Mouse (Mus musculus): ENCODE results near the gene Serinc3. TPM values are rescaled to one million over a fixed set of nuclear protein-coding genes. Genes with fewer than 3 reads are reported as not detected.
A peak's percentile ranks its signal among the peaks of the same experiment; 100 is the strongest.
"Not testable (repeated sequence)": the region's sequence is repeated elsewhere in the genome, so short reads cannot be mapped to it uniquely, and the experiment has no call there.

Gene Serinc3
- polyA plus RNA-seq (2015; fragmentation: Nextera tagmentation; extraction: Ambion mirVana) = 39.4 and 40.8 TPM in 2 replicates

- under 1% methylated on average over 74 of the region's 74 CpGs for WGBS
- H3K36me3 ChIP-seq = 0 out of 2 replicates have a peak, but pooled peaks cover 7% of the 10 kb centered on the region
- H3K27me3 ChIP-seq = no peaks in the 10 kb centered on the region
- peak within 1 kb of the TSS; percentile 94 for H3K9ac ChIP-seq
- H3K27ac ChIP-seq (replicated peaks) = peak within 1 kb of the TSS; percentile 99
- peak within 1 kb of the TSS; percentile 95 for H3K4me3 ChIP-seq (replicated peaks)
- peak within 1 kb of the TSS; percentile 54 for H3K4me2 ChIP-seq (replicated peaks)
- no peaks in the 10 kb centered on the region for H3K9me3 ChIP-seq (replicated peaks)
- ATAC-seq (ENCODE audit: insufficient number of reproducible peaks, low FRiP score, low TSS enrichment, low read depth) = peak; percentile 93
- H3K4me1 ChIP-seq = peaks cover 25% of the 10 kb centered on the region; the same call in 1 of the 2 replicates
These were observed at the start of gene Serinc3 for GRCm38 (mm10) chr2:163644575-163645385. Gene Serinc3, minus strand, starts transcription at chr2:163645131.

GRCm38 (mm10) chr2:163693716-163694314 is 48.9 kb upstream of the Serinc3 start:
- ATAC-seq (ENCODE audit: insufficient number of reproducible peaks, low FRiP score, low TSS enrichment, low read depth) = no peak
- Histone ChIP-seq H3K36me3 (no peaks in the 10 kb centered on the region), H3K4me3 (replicated peaks) (no peak overlapping the region; the same call in 1 of the 2 replicates), H3K9me3 (replicated peaks) (no peaks in the 10 kb centered on the region), H3K4me2 (replicated peaks) (no peak overlapping the region), H3K27me3 (no peaks in the 10 kb centered on the region), H3K9ac (no peak overlapping the region), H3K27ac (replicated peaks) (peak overlapping the region; percentile 82), H3K4me1 (peaks cover 24% of the 10 kb centered on the region)
- WGBS = 58% methylated on average over 9 of the region's 9 CpGs

DNA sequence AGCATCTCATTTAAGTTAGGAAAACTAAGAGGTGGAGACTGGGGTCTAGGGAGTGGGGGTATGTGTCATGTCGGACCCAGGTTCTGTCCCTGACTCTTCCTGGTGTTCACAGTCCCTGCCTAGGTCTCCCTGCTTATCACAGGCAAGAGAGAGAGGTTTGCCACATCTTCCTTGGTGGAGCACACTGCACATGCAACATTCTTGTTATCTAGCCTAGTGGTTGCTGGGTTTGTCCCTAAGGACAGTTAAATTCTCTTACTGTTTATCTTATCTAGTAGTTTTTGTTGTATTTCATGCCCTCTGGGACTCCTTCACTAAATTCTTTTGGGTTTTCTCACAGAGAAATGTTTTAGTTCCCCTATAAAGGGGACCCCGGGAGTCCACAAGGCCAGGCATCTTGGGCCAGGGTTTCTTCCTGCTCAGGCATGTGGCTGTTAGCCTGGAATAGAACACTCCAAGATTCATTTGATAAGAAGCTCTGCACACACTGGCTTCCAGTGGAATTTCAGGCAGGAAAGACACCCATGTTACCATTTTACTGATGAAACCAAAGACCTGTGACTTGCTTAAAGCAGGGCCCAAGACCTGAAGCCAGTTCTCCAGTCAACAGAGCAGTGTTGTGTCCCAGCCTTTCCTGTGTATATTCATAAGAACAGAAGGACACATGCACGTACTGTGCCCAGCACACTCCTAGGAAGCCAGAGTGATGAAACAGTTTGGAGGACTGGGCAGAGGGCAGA is 48.1 kb upstream of the Serinc3 start:
- WGBS = 55% methylated on average over 3 of the region's 3 CpGs
- Histone ChIP-seq H3K27ac (replicated peaks) (peak overlapping the region; percentile 82), H3K4me1 (peaks cover 24% of the 10 kb centered on the region), H3K27me3 (no peaks in the 10 kb centered on the region), H3K36me3 (no peaks in the 10 kb centered on the region), H3K4me3 (replicated peaks) (no peak overlapping the region), H3K9me3 (replicated peaks) (no peaks in the 10 kb centered on the region), H3K9ac (no peak overlapping the region), H3K4me2 (replicated peaks) (no peak overlapping the region)
- no peak for ATAC-seq (ENCODE audit: insufficient number of reproducible peaks, low FRiP score, low TSS enrichment, low read depth)

- H3K27ac ChIP-seq (replicated peaks) = no peak overlapping the region
- peaks cover 23% of the 10 kb centered on the region for H3K4me1 ChIP-seq
- no peak for ATAC-seq (ENCODE audit: insufficient number of reproducible peaks, low FRiP score, low TSS enrichment, low read depth)
- H3K4me3 ChIP-seq (replicated peaks) = no peak overlapping the region
- no peaks in the 10 kb centered on the region for H3K36me3 ChIP-seq
- H3K27me3 ChIP-seq = no peaks in the 10 kb centered on the region
- no peaks in the 10 kb centered on the region for H3K9me3 ChIP-seq (replicated peaks)
- no peak overlapping the region for H3K9ac ChIP-seq
- no peak overlapping the region for H3K4me2 ChIP-seq (replicated peaks)
- WGBS = 87% methylated on average over 6 of the region's 6 CpGs
These were observed 47.1 kb upstream of the Serinc3 start for GRCm38 (mm10) chr2:163691846-163692605.

DNA sequence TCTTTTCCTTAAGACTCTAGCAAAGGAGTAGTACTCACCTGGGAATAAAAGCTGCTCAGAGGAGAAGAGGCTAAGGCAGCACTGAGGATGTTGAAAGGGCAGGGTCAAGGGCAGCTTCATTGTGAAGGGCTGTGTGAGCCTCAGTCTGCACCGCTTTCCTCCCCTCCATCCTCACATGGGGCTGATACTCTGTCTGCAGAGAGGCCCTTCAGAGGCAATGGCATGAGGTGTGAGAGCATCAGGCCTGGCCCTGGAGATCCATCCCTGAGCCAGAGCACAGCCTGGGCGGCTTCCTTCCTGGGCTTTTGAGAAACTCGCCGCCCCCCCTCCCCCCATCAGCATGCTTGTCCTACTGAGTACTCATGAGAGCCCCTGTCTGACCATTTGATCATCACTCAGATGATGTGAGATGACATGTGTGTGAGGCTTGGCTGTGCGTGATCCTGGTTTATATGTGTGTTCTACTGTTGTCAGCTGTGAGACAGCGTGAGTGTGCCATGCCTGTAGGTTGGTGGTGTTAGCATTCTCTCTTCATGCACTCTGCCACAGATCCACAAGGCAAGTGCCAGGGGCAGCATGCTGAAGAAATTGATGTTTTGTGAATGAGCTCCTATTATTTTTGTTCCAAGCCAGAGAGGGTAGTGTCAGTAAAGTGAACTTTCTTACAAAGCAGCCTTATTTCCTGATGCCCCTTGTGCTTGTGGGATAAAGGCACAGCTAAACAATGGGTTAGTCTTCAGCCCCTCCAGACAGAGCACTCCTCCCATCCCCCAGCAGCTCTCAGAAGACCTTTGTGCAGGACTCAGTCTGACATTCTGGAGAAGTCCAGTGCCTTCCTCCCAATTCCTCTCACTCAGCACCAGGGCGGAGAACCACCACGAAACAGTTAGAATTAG is 45.7 kb upstream of the Serinc3 start:
- 66% methylated on average over 8 of the region's 8 CpGs for WGBS
- Histone ChIP-seq H3K9me3 (replicated peaks) (no peaks in the 10 kb centered on the region), H3K4me2 (replicated peaks) (no peak overlapping the region), H3K4me3 (replicated peaks) (no peak overlapping the region), H3K27me3 (no peaks in the 10 kb centered on the region), H3K27ac (replicated peaks) (no peak overlapping the region; the same call in 1 of the 2 replicates), H3K36me3 (no peaks in the 10 kb centered on the region), H3K9ac (no peak overlapping the region), H3K4me1 (peaks cover 28% of the 10 kb centered on the region)
- ATAC-seq (ENCODE audit: insufficient number of reproducible peaks, low FRiP score, low TSS enrichment, low read depth) = no peak

- Histone ChIP-seq H3K9me3 (replicated peaks) (no peaks in the 10 kb centered on the region), H3K4me2 (replicated peaks) (no peak overlapping the region), H3K4me1 (peaks cover 37% of the 10 kb centered on the region), H3K4me3 (replicated peaks) (no peak overlapping the region), H3K27ac (replicated peaks) (no peak overlapping the region), H3K36me3 (no peaks in the 10 kb centered on the region), H3K9ac (no peak overlapping the region), H3K27me3 (no peaks in the 10 kb centered on the region)
- no peak for ATAC-seq (ENCODE audit: insufficient number of reproducible peaks, low FRiP score, low TSS enrichment, low read depth)
- WGBS = 90% methylated on average over 3 of the region's 3 CpGs
These were observed 44.8 kb upstream of the Serinc3 start for GRCm38 (mm10) chr2:163689771-163690170.

DNA sequence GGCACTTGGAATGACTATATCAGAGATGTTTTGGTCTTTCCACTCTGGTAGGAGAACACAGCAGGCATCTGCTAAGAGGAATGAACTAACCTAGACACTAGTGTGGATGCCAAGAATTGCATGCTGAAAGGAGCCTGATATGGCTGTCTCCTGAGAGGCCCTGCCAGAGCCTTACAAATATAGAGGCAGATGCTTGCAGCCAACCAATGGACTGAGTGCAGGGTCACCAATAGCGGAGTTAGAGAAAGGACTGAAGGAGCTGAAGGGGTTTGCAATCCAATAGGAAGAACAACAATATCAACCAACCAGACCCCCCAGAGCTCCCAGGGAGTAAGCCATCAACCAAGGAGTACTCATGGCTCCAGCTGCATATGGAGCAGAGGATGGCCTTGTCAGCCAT is 43.4 kb upstream of the Serinc3 start:
- not testable (repeated sequence) for ATAC-seq (ENCODE audit: insufficient number of reproducible peaks, low FRiP score, low TSS enrichment, low read depth); H3K27ac ChIP-seq (replicated peaks); H3K4me2 ChIP-seq (replicated peaks); H3K9ac ChIP-seq; H3K9me3 ChIP-seq (replicated peaks); H3K4me3 ChIP-seq (replicated peaks); H3K36me3 ChIP-seq; H3K27me3 ChIP-seq
- WGBS = 90% methylated on average over 1 of the region's 1 CpGs
- peaks cover 29% of the 10 kb centered on the region for H3K4me1 ChIP-seq

DNA sequence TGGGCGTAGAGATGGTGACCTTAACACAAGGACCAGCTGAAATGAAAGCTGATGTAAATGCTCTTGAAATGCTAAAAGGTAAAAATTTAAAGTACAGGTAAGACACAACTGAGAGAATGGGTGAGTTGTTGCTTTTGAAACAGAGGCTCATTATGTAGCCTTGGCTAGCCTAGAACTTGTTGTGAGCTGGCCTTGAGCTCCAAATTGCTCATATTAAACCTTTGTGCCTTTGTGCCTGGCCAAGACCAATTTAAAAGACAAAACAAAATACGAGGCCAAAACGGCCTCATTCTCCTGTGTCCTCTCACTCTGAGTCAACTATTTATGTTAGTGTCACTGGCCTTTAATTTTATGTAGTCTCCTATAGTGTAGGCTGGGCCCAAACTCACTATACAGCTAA is 42.0 kb upstream of the Serinc3 start:
- no peak overlapping the region for H3K9ac ChIP-seq
- 86% methylated on average over 3 of the region's 3 CpGs for WGBS
- H3K27me3 ChIP-seq = no peaks in the 10 kb centered on the region
- H3K36me3 ChIP-seq = no peaks in the 10 kb centered on the region
- H3K27ac ChIP-seq (replicated peaks) = no peak overlapping the region
- no peak overlapping the region for H3K4me3 ChIP-seq (replicated peaks)
- no peak for ATAC-seq (ENCODE audit: insufficient number of reproducible peaks, low FRiP score, low TSS enrichment, low read depth)
- H3K9me3 ChIP-seq (replicated peaks) = no peaks in the 10 kb centered on the region
- H3K4me2 ChIP-seq (replicated peaks) = no peak overlapping the region
- H3K4me1 ChIP-seq = peaks cover 29% of the 10 kb centered on the region

- peaks cover 29% of the 10 kb centered on the region for H3K4me1 ChIP-seq
- H3K4me2 ChIP-seq (replicated peaks) = no peak overlapping the region
- ATAC-seq (ENCODE audit: insufficient number of reproducible peaks, low FRiP score, low TSS enrichment, low read depth) = no peak
- no peaks in the 10 kb centered on the region for H3K27me3 ChIP-seq
- no peaks in the 10 kb centered on the region for H3K9me3 ChIP-seq (replicated peaks)
- peak overlapping the region; percentile 65 for H3K27ac ChIP-seq (replicated peaks)
- H3K36me3 ChIP-seq = no peaks in the 10 kb centered on the region
- WGBS = 79% methylated on average over 5 of the region's 5 CpGs
- no peak overlapping the region for H3K9ac ChIP-seq
- no peak overlapping the region for H3K4me3 ChIP-seq (replicated peaks)
These were observed 41.3 kb upstream of the Serinc3 start for GRCm38 (mm10) chr2:163686233-163686632.

- Histone ChIP-seq H3K9me3 (replicated peaks) (no peaks in the 10 kb centered on the region), H3K4me1 (peaks cover 26% of the 10 kb centered on the region), H3K9ac (no peak overlapping the region), H3K27me3 (no peaks in the 10 kb centered on the region), H3K4me2 (replicated peaks) (no peak overlapping the region), H3K4me3 (replicated peaks) (no peak overlapping the region), H3K27ac (replicated peaks) (peak overlapping the region; percentile 65), H3K36me3 (no peaks in the 10 kb centered on the region)
- 35% methylated on average over 6 of the region's 6 CpGs for WGBS
- ATAC-seq (ENCODE audit: insufficient number of reproducible peaks, low FRiP score, low TSS enrichment, low read depth) = peak; percentile 26; the same call in 1 of the 2 replicates
These were observed 40.9 kb upstream of the Serinc3 start for GRCm38 (mm10) chr2:163685761-163686200.

Measured in embryonic facial prominence, embryonic 15.5 days (tissue).